Mouse (Mus musculus): ENCODE results near the gene Ptchd4.

- no peak for TF ChIP-seq CTCF (IDR thresholded peaks at IDR 0.05)
- no peak for TF ChIP-seq EP300 (IDR thresholded peaks at IDR 0.05; ENCODE audit: insufficient read depth, low read depth, low read length)
- no peak for TF ChIP-seq POLR2A (IDR thresholded peaks at IDR 0.05; ENCODE audit: insufficient read depth, low read depth, low read length)
These were observed 30.3 kb downstream of the Ptchd4 start for GRCm38 (mm10) chr17:42346027-42346426.
